Mouse (Mus musculus) liver (tissue): ENCODE measurements around the gene Gm30191.
"Not testable (repeated sequence)": the region's sequence is repeated elsewhere in the genome, so short reads cannot be mapped to it uniquely, and the experiment has no call there.

ENCODE experiments used
- DNase-seq: peaks from one replicate; pipeline ENCODE4 v3.0.0-alpha.2; 2020; ENCODE audit warnings: mixed read lengths

The Gm30191 gene

GRCm38 (mm10) chr4:134252131-134252910 is 5.6 kb downstream of the Gm30191 start:
- no peak for DNase-seq

DNA sequence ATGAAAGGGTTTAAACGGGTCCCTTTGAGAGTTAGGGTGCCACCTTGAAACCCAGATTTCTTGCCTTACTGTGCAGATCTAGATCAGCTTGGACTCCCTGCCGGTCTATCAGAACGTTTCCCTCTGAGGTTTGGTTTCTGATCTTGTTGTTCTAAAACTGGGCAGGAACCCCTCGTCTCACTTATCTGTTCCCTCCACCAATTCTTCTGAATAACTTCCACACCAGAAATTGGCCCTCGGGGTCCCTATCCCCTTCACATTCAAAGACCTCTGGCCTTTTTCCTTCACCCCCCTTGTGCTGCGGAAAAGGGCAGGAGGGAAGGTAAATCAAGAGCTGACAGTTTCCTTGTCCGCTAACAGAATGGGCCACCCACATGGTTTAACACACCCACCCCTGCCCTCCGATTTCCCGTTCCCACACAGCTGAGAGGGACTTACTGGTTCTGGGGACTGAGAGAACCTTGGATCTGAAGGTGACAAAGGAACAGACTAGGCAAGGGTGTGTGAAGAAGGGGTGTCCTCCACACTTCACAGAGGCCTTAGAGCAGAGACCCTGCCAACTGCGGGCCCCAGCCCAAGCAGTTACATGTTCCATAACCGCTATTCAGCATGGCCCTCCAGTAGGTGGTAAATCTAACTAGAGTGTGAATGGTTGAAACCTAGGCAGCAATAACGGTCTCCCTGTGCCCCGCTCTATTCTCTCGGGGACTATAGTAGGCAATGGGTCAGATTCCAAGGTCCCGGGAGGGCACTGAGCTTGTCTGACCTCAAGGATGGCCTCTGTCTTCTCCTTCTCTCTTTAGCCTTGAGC is 6.4 kb downstream of the Gm30191 start:
- no peak for DNase-seq

- no peak for DNase-seq
These were observed 7.1 kb downstream of the Gm30191 start, which contains the start of gene Grrp1 for GRCm38 (mm10) chr4:134253722-134254324. Gene Grrp1, minus strand, starts transcription at chr4:134254106.

GRCm38 (mm10) chr4:134254835-134255234 is 8.1 kb downstream of the Gm30191 start:
- DNase-seq, result no peak

GRCm38 (mm10) chr4:134255854-134256253 is 9.1 kb downstream of the Gm30191 start:
- DNase-seq, result no peak

- DNase-seq, result no peak
These were observed 9.9 kb downstream of the Gm30191 start for GRCm38 (mm10) chr4:134256407-134257197.

DNA sequence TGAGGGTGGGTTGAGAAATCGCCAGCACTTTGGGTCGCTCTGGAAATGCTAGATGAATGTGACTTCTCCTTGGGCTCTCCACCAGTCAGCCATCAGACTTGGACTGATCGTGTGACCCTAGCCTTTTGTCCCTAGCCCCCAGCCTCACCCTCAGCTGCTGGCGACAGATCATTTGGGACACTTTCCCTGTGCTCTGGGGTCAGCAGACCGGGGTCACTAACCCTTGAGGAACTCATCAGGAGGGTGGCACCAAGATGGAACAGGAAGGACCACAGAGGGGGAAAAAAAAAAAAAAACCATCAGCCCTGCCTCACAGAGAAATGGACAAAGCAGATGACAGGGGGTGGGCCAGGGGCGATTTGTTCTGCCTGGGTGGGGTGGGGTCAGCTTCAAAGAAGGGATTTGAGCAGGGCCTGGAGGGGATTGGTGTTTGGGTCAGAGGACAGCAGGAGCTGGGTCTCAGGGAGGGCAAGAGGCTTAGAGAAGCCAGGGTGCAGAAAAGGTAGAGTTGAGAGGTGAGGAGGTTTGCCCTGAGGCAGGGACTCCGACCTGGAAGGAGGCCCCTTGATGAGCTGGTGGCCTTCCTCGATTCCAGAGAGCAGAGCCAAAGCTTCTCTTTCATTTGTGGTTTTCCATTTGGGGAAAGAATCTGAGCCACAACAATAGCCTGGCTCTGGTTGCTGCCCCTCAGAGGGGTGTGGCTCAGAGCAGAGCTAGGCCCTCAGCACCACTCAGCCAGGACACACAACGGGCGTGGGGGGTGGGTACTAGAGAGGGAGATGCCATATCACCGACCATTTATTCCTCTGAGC is 10.7 kb downstream of the Gm30191 start:
- DNase-seq, result no peak

GRCm38 (mm10) chr4:134258354-134258753 is 11.6 kb downstream of the Gm30191 start:
- no peak for DNase-seq

- DNase-seq, result peak; percentile 66
These were observed 16.5 kb downstream of the Gm30191 start for GRCm38 (mm10) chr4:134263191-134263590.

GRCm38 (mm10) chr4:134265860-134266585 is 19.3 kb downstream of the Gm30191 start:
- no peak for DNase-seq

- DNase-seq, result no peak
These were observed 21.4 kb downstream of the Gm30191 start for GRCm38 (mm10) chr4:134268102-134268655.

GRCm38 (mm10) chr4:134269622-134270021 is 22.9 kb downstream of the Gm30191 start:
- not testable (repeated sequence) for DNase-seq

GRCm38 (mm10) chr4:134271979-134272378 is 25.2 kb downstream of the Gm30191 start:
- DNase-seq, result no peak

- no peak for DNase-seq
These were observed 26.1 kb downstream of the Gm30191 start for GRCm38 (mm10) chr4:134272731-134273416.

DNA sequence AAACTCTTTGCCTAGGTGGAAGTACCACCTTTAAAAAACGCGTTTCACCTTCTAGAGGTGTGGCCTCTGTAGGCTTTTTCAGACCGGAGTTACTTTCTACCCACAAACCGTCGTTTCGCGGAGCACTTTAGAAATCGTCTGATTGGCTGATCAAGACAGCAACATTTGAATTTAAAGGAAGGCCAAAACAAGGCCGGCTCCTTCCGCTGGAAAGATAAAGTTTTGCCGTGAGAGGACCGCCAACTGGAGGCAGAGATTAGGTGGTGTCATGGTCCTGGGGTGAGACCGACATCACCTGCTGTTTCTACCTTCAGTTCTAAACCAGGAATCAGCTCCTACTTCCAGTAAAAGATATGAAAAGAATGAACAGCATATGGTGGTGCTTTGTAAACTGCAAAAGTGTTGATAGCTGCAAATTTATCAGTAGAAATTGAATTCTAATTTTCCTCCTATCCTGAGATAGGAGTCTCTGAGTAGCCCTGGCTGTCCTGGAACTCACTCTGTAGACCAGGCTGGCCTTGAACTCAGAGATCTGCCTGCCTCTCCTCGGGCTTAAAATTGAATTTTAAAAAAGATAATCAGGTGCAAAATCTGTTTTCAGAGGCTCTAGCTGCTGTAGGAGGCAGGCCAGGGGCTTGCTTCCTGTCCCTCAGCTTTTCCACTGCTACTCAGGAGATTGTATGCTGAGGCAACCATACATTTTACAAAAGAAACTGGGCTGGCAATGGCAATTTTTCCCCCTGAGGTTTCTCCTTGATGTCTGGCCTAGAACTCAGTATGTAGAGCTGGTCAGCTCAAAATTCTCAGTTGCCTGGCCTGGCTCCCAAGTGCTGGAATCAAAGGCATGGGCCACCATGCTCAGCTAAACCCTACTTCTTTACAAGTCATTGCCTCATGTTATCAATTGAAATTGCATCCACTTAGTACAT is 26.9 kb downstream of the Gm30191 start:
- DNase-seq, result peak; percentile 85

DNA sequence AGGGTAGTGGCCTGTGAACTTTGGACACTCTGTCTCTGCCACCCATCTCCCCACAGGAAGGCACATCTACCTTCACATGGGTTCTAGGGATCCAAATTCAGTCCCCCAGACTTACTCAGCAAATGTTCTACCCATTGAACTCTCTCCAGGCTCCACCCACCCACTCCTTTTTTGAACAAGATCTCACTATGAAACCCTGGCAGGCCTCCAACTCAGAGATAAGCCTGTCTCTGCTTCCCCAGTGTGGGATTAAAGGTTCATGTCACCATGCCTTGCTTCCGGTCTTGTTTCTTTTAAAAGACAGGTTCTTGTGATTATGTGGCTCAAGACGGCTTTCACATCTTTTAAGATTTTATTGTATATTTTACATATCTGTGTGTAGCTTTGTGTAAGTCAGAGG is 38.2 kb downstream of the Gm30191 start:
- DNase-seq, result peak; percentile 84

DNA sequence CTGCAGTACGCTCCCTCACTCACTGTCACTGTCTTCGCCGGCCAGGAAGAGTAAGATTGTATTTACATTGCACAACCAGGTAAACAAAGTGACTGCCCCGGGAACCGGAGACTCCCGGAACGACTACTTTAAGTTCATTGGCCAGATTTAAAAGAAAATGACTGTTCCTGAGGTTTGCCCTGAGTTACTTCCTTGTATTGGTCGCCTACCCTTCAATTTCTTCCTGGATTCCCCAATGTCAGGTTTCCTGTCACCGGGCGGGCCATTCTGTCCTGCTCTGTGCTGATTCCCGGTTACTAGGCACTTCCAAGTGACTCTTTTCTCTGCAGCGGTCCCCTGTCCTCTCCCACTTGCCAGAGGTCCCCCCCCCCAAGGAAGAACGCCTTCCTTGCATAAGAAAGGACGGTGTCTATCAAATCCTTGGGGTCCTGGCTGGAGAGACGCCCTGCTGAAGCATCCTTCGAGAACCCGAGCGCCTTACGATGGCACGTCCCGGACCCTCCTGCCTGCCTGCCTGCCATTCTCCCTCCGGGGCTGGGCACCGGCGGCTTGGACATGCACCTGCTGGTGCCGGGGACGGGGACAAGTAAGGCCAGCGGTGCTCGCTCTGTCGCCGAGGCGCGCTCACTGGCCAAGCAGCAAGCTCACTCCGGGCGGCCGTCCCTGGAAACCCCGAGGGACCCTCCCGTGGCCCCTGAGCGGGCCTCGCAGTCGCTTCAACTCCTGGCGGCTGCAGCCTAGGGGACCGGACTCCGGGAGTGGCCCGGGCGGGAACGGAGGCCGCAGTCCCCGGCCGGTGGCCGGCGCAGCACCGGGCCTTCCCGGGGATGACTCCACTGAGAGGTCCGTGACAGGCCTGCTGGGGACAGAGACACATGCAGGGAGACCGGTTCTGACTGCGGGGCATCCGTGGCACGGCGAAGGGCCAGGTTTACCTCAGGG is 39.8 kb downstream of the Gm30191 start:
- peak; percentile 54 for DNase-seq

GRCm38 (mm10) chr4:134287168-134287564 is 40.4 kb downstream of the Gm30191 start:
- peak; percentile 96 for DNase-seq
